Mouse (Mus musculus) neutrophil, adult 5-6 weeks (primary cell): ENCODE measurements around the gene Nr2c2ap. TPM values are rescaled to one million over a fixed set of nuclear protein-coding genes. Genes with fewer than 3 reads are reported as not detected.
A peak's percentile ranks its signal among the peaks of the same experiment; 100 is the strongest.

Source experiments
- ATAC-seq: fragments of 151-379, 151-347 bp; 2 replicates; pipeline ENCODE4 v1.8.0; 2017; ENCODE audit warnings: mild to moderate bottlenecking, moderate TSS enrichment; ENCODE audit not compliant: insufficient number of reproducible peaks, poor library complexity, low FRiP score, severe bottlenecking; ENCODE audit errors: extremely low read depth
- total RNA-seq: library from RNA; stranded (forward); fragments of 200-1000 nt; gene quantifications from 2 replicates; pipeline ENCODE4 v1.2.3, GENCODE M21; 2017

Nr2c2ap gene
- total RNA-seq, 1 experiment from 2014 or later = 5.2 TPM

DNA sequence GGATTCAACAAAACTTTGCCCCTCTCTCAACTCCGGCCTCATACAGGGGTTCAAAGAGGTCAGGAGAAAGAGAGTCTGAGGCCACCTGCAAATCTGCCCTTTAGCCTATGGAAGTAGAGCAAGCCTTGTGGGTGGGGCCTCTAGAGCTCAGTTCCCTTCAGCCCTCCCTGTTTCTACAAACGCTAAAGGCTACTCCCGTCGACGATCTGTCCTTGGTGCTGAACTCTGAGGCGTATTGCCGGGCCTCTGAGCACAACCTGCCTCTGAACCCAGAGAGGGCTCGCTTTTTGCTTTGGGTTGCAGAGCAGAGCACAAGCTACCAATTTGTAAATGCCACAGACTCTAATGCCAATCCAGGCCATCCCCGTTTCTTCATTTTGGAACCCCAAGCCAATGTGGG is 13.5 kb upstream of the Nr2c2ap start:
- ATAC-seq = no peak

DNA sequence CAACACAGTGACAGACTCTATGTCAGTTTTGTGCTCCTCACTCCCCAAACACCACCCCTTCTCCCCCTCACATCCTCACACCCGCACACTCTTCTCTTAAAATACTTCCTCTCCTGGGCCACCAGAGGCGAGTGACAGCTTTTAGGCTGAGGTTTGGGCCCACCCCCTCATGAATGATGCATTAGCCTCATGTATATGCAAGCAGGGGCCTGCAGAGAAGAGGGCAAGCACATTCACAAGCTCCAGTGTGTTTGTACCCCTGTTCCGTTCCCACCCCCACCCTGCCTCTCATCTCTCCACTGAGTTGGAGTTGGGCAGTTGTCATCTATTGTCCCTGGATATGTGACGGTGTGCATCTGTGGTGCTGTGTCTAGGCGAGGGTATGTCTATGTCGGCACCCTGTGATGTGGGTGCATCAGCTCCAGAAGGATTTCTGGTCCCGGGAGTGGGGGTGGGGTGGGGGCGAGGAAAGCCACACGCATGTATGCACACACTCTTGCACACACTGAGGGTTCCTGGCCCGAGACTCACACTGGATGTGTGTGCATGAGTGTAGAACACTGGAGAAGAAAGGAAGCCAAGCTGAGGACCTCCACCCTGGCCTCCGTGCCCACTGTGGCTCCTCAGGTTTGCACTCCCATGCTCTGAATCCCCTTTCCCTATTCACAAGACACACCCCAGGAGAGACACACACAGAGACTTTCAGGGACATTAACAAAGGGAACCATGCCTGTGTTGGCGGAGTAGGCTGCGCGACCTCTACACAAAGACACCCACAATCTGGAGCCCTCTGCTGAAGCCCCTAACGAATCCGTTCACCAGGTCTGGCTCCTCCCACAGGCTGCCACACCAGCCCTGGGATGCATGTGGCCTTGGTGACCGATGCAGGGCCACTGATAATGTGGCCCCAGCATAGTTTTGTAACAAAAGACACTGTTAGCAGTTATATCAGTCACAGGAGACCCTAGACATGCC is 12.1 kb upstream of the Nr2c2ap start:
- no peak for ATAC-seq

DNA sequence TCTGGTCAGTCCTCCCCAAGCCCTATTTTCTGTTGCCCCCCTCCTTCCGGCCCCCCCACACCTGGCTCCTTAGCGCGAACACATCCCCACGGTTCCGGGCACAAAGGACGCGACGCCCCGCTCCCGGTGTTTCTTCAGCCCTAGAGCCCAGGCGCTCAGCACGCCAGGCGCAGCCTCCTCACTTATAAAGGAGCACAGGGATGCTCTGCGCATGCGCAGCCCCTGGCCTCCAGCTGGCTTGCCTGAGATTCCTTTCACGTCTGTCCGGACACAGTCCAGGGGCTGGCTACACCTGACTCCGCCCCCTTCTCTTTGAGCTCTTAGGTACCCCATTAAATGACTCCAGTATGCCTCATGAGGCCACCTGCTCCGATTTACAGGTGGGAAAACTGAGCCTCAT is 10.5 kb upstream of the Nr2c2ap start, which contains the start of gene Ncan:
Gene Ncan, minus strand, starts transcription at position 207 of the 400 bp plus-strand sequence.
- no peak for ATAC-seq

DNA sequence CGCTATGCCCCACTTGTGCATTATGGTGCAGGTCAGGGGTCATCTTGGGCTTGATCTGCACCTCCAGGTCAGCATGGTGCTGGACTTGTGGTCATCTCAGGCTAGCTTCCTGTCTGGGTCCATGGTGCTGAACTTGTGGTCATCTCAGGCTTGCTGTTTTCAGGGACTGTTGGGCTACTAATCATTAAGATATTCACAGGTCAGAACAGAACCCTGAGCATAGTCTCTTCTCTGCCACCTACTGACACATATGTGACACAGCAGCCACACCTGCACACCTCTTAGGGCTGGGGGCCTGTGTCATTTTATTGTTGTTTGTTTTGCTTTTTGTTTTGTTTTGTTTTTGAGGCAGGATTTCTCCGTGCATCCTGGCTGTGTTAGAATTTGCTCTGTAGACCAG is 8.3 kb upstream of the Nr2c2ap start:
- ATAC-seq = no peak

DNA sequence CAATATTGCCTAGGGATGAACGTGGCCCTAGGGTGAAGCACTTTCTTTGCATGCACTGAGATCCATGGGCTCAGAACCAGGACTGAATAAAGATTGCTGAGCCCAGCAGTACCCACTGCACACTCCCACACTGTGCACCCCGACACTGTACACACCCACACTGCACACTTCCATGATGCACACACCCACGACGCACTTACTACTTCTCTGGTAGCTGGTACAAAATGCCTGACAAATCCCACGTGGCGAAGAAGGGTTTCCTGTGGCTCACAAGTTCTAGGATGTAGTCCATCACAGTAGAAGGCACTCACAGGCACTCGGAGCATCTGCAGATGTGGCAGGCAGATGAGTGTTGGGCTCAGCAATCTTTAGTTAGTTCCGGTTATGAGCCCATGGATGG is 6.1 kb upstream of the Nr2c2ap start:
- no peak for ATAC-seq

DNA sequence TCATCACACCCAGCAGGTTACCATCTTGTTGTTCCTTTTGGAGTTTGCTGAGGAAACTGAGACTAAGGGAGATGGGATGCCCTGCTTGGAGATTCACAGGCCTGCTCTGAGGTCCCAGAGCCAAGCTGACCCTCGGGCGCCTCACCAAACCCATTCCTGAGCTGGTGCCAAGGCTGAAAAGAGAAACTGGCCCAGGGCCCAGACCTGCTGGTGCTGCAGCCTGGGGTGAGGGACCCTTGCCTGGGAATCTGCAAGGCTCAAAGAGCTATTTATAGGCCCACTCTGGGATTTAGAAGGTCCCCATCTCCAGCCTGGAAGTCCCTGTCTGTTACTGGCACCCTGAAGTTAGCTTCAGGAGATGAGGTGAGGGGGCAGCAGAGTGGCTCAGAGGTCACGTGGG is 2.7 kb upstream of the Nr2c2ap start:
- ATAC-seq = no peak

DNA sequence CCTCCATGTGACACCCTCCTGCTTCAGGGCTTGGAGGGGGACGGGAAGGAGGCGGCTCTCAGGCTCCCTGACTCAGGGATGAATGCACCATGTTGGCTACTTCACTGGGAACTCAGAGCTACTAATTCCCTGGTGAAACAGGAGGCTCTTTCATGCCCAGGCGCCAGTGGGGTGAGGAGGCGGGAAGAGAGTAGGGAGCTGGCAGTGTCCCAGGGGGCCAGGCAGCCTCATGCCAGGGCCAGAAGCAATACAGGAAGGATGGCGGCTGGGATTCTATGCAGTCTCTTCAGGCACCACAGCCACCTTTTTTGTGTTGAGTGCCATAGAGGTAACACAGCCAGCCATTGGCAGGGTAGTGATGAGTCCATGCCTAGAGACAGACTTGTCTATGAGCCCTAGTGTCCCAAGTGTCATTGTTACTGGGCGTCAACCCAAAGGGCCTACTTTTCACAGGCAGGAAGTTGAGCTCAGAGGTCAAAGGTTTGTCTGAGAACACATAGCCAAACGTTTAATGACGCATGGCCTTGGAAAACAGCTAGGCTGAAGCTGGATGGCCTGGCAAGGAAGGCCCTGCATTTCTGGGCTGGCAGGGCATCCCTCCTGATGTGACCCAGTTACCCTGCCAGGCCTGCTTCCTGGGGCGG is 1.7 kb upstream of the Nr2c2ap start:
- no peak for ATAC-seq

DNA sequence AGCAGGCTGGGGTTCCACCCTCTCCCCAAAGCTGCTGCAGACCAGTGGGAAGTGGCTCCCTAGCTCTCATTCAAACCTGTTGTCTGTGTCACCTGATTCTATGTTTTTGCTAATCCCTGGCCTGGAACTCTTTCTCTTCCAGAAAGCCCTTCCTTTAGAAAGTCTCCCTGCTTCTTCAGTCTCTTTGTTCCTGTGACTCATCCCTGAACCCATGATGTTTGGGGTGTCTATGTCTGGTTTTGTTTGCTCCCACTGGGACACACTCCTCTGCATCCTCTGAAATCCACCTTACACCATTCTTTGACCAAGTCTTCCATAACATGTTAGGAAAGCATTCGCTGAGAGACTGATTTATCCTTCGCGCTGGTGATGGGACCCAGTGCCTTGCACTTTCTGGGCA is 1.1 kb upstream of the Nr2c2ap start:
- no peak for ATAC-seq

DNA sequence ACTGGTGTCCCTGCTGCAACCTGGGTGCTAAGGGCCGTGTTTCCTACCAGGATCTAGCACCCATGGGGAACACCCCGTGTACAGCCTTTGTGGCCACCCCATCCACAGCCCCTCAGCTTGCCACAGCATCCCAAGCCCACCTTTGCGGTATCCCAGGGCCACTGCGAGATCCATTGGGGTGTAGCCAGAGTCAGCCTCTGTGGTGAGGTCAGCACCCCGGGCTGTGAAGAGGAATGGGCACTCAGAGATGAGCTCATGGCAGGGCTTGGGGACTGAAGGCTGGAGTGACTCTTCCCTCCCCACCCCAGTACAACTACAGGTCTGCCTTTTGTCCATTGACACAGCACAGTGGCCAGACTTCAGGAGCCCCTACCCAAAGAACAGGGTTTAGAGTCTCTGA is 3.0 kb downstream of the Nr2c2ap start:
- ATAC-seq = no peak

DNA sequence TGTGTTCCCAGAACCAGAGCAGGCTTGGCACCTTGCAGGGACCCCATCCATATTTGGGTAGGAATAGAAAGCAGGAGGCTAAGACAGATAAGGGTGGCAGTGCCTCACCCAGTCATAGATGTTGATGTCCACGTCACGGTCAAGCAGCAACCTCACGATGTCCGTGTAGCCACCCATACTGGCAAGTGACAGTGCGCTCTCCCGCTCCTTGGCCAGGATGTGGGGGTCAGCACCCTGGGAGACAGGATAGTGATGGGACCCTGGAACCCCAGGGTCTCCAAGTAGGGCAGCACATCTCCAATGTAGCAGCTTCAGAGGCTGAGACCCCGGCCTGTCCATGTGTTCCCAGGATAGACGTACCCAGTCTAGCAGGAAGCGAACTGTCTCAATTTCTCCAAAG is 3.8 kb downstream of the Nr2c2ap start:
- no peak for ATAC-seq

DNA sequence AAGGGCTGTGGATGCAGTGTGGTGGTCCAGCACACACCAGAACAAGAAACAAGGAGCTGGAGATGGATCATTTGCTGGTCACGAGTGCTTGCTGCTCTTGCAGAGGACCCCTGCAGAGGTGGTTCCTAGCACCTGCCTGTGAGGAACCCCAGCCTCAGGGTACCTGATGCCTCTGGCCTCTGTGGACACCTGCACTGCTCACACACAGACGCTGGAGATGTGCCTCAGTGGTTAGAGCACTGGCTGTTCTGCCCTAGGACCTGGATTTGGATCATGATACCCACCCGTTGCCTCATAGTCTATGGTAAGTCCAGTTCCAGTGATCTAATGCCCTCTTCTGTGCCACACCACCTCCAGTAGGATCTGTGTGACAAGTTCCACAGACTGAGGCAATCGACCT is 5.5 kb downstream of the Nr2c2ap start:
- no peak for ATAC-seq

DNA sequence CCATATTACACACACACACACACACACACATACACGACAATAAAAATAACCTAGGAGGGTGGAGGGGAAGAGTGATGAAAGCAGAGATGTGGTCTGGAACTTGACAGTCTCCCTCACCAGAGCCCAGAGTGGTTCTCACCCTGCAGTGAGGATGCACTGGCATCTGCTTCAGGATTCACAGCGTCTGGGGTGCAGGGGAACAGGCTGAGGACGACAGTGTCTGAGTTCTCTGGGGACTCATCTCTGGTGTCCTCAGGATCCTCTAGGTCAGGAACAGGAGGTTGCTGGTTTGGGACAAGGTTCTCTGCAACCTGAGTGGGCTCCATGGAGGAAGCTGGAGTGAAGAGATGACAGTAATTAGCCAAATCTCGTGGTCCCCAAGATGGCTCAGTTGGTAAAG is 6.8 kb downstream of the Nr2c2ap start:
- ATAC-seq = no peak

DNA sequence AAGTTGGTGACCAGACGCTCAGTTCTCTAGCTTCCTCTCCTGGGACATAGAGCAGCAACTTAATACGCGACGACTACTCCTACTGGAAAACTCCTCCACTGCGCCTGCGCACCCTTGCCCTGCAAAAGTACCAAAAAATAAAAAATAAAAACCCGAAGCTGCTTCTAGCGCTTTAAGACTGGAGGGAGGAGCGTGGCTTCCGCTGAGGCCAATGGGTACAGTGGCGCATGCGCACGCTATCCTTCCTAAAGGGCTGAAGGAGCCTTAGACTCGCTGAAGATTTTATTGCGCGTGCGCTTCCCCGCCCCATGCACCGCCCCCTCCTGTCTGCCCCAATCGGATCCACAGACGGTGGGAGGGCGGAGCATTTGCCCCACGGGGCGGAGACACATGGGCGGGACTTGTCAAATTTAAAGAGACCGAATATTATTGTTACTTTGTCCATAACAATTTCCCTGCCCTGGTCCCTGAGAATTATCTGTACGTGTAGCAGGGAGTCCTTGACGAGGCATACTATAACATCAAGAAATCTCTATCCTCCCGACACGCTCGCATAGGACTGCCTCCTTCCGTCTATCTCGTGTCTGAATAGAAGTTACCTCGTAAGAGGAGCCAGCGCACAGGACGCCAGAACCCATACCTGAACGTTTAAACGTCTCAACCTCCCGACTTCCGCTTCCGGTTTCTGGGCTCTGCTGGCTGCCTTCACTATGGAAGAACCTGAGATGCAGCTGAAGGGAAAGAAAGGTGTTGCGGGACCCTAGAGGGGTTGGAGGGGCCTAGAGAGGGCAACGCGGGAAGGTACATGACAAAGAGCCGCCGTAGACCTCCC is 8.1 kb downstream of the Nr2c2ap start, which contains the start of the genes Rfxank, Borcs8 and Mef2b:
Gene Rfxank, minus strand, starts transcription at position 129 of the 832 bp plus-strand sequence.
Gene Borcs8, plus strand, starts transcription at position 474 of the 832 bp plus-strand sequence.
Gene Mef2b, plus strand, starts transcription at position 686 of the 832 bp plus-strand sequence.
- peak; percentile 93 for ATAC-seq

DNA sequence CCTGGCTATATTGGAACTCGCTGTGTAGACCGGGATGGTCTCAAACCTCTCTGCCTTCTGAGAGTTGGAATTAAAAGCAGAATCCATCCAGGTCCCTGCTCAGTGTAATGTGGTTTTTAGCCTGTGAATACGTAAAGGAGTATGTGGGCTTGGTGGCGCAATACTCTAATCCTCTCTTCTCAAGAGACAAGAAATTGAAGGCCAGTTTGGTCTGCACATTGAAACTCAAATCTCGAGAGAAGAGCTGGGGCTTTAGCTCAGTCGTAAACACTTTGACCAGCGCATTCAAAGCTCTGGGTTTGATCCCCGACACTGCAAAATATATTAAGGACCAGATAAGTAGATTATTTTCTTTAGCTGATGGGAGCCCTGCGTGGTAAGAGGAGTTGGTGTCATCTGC is 8.8 kb downstream of the Nr2c2ap start:
- ATAC-seq = no peak

DNA sequence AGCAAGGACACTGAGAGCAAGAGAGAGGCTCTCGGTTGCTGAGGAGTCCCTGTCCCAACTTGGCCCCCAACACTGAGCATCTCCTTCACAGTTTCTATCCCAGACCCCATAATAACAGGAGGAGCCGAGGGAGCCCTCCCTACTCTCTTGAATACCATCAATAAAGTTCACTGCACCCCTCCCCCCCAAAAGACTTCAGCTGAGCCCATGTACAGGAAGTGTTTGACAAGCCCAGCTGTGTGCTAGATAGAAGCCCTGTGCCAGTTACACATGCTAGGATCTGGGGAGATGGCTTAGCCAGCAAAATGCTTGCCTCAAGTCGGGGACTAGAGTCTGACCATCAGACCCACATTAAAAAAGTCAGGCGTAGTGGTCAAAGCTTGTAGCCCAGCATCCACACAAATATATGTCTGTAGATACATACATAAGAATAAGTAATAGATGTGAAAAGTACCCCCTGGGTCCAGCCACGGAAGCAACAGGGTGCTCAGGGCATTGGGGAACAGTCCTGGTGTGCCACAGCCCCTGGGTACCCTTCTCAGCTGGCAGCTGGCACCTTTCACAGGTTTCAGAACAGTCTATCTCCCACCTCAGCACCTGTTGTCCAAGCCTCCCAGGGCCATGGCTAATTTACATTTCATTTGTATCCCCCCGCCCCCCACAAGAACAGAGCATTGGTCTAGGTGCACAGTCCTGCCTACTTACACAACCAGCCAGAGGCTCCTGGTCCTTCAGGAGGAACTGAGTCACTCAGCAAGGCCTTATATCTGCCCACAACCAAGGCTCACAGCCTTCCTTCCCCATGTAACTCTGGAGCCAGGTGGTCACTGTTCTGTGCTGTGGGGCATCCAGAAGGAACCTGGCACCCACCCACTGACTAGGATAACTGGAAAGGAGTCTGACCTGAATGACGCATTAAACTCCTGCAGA is 16.8 kb downstream of the Nr2c2ap start:
- ATAC-seq = no peak

DNA sequence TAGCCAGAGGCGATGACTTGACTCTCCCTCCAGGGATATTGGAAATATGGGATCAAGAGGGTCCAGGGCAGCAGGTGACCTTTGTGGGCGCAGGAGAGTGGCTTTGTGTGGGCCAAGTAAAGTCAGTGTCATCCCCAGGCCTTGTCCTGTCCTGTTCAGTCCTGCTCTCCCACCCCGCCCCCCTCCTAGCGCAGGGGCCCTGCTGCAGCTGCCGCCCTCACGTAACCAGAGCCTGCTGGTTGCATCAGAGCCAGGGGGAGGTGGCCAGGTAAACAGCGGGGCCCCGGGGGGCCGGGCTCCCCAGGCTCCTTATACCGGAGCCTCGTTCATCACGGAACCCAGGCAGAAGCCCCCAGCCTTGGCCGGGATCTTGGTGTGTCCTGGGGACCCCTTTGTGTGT is 19.0 kb downstream of the Nr2c2ap start:
- no peak for ATAC-seq

DNA sequence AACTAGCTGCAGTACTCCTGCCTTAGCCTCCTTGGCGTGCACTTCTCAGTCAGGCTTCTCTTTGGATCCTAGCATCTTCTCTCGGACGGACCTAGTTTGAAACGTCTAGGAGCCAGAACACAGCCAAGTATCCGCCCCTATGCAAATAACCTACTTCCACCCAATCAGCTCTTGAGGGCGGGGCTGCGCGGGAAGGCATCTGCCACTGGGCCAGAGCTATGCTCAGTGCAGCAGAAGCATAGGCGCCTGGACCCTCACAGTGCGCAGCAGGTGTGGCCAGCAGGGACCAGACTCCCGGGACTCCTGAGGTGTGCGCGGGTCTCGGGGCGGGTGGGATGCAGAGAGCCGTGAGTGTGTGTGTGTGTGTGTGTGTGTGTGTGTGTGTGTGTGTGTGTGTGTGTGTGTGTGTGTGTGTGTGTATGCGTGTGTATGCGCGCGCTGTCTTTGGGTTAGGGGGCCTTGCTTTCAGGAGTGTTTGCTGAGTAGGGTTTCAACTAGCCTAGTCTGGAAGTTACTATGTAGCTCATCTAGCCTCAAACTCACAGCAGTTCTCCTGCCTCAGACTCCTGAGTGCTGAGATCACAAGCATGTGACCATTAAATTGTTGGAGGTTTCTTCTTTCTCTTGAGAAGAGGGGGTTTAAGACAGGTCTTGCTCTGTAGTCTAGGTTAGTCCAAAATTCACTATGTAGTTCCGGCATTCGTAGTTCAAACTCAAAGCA is 21.6 kb downstream of the Nr2c2ap start:
- ATAC-seq = peak; percentile 92
